Mouse (Mus musculus) liver, adult 2 months (tissue): ENCODE results near the gene S100a5.

Experiments used
- CTCF ChIP-seq: fragments of 200-500 bp; IDR thresholded peaks from 2 replicates; pipeline ENCODE4 v1.5.1; 2011; ENCODE audit warnings: low read depth, low read length, control low read depth
- POLR2A ChIP-seq: fragments of 200-500 bp; IDR thresholded peaks from 2 replicates; pipeline ENCODE4 v1.6.1; 2011; ENCODE audit warnings: low read length, control low read depth; ENCODE audit not compliant: insufficient read depth; ENCODE audit errors: extremely low read depth

DNA sequence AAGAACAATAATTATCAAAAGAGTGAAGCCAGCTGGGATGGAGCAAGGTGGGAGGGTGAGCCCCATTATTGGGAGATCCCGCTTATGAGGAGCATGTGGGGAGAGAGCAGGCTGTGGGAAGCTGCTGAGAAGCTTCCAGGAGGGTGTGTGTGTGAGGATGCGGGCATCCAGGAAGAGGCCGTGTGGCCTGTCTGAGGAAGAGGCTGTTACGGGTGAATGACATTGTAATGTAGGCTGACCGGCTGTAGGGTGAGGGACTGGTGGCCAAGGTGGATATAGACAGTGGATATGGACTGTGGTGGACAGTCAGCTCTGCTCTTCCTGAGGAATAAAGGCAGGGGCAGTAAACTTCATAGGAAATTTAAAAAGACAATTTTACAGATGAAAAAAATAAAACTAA, 17.2 kb downstream of the S100a5 start:
- no peak for TF ChIP-seq CTCF
- TF ChIP-seq POLR2A, result no peak
